Mouse (Mus musculus) ovary, postnatal 36 days (tissue): ENCODE measurements around the gene Atf6.

Source experiments
- DNase-seq: peaks from one replicate; pipeline ENCODE4 v3.0.0; 2022; ENCODE audit warnings: low spot score, mixed read lengths

Gene Atf6

DNA sequence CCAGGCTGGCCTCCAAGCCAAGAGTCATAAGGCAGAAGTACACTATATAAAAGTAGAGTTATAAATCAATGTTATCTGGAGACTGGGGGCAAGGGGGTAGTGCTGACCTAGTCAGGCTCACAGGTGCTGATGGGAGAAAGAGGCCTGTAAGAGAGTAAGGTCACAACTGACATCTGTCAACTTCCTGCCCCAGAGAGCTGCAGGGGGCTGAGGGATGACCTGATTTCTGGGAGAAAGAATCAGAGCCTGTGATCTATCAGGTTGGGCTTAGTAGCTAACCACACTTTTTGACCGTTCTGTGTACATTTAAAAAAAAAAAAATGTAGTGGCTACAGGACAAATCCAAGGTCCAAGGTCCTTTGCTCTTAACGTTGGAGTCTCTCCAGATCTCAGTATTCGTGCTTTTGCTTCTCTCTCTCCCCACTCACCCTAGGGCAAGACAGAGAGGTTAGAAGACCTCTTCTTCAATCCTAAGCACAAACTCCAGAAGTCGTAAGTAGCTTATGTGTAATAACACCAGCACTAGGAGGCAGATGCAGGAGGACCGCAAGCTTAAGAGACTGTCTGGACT, 15.4 kb upstream of the Atf6 start:
- DNase-seq, result no peak

DNA sequence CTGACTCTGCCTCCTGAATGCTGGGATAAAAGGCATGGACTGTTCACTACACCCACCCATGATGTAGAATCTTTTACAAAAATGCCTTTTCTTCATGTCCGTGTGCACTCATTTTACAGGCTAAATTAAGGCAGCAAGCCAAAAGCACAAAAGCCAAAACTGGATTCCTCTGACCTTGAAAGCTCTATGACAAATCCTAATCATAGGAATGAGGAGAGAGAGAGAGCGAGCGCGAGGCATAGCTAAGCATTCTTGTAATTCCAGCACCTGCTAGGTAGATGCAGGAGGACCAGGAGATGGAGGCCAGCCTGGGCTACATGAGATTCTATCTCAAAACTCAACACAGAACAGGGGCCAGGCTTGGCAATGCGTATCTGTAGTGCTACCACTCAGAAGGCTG, 9.3 kb upstream of the Atf6 start:
- DNase-seq, result no peak

DNA sequence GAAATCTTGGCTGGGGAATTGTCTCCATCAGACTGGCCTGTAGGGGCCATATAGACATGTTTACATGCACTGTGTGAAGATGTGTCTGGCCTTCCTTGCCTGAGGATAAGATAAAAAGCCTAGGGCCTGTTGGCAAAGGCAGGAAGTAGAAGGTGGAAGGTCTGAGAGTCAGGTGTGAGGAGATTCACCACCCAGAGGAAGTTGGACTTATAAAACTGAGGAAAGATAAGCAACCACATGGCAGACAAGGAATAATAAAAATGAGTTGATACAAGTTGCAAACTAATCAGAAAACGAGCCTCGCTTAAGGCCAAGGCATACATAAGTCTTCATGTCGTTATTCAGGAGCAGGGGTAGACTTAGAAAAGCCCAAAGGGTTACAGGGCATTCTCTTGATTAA, 8.1 kb upstream of the Atf6 start:
- DNase-seq, result no peak

DNA sequence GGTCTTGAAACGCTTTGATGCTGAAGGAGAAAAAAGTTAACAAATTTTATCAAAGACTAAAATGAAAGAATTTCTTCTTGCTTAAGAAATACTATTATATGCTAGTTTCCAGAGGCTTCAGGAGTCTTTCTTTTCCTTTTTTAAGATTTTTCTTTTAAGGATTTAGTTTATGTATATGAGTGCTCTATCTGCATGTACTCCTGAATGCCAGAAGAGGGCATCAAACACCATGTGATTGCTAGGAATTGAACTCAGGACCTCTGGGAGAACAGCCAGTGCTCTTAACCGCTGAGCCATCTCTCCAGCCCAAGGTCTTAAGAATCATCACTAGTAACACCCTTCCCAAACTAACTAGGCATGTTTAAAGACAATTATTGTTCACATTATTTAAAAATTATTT, 4.4 kb upstream of the Atf6 start:
- DNase-seq, result no peak

DNA sequence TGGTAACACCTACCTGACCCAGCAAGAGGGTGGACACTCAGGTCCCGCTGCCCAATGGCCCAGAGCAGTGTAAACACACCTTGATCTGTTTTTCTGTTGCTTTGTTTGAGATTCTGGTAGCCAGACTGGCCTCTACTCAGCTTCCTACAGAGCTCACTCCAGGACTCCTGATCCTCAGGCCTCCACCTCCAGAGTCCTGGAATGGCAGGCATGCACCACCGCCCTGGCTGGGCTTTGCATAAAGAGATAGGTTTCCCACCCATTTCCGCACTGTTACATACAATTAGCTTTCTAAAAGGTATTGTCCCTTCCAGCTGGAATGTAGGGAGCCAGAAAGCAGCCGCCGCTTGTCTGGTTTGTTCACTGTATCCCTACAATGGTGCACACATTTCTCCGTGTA, 3.8 kb upstream of the Atf6 start:
- no peak for DNase-seq

DNA sequence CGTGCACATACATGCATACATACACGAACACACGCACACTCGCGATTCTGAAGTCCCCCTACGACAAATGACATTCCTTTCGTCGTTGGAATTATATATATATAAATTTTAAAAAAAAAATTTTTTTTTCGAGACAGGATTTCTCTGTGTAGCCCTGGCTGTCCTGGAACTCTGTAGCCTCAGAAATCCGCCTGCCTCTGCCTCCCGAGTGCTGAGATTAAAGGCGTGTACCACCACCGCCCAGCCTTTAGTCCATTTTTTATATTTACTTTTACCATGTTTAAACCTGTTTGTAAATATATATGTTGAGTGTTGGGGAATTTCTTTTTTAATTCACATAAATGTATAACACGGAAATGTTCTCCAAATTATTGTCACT, 1.3 kb upstream of the Atf6 start:
- no peak for DNase-seq

DNA sequence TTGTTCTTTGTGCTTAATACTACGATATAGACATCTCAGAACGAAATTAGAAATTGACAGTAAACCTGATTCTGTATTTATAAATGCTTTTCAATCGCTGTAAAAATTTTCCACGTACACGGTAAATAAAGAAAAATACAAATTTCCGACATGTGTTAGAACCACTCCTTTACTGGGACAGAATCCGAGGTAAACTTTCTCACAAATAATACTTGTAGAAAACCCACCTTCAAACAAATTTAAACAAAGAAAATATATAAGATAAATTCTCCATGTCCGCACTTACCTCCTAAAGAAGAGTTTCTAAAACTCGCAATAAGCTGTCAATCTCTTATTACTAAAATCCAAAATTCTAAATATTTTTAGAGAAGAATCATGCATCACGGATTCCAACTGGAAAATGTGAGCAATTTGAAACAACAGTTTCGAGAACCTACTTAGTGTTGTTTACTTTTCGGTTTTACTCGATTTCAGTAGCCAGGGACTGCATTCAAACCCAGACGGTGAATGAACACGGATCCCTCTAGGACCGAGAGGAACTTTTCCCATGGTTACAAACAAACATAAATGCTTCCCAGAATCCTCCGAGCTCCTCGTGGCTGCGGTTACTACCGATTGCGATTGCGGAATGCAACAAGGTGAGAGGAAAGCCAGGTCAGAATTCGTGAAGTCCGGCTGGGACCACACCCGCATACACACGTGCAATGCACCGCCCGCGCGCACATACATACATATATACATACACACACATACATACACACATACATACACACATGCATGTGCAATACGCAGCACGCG, 735 bp upstream of the Atf6 start:
- peak; percentile 46 for DNase-seq

DNA sequence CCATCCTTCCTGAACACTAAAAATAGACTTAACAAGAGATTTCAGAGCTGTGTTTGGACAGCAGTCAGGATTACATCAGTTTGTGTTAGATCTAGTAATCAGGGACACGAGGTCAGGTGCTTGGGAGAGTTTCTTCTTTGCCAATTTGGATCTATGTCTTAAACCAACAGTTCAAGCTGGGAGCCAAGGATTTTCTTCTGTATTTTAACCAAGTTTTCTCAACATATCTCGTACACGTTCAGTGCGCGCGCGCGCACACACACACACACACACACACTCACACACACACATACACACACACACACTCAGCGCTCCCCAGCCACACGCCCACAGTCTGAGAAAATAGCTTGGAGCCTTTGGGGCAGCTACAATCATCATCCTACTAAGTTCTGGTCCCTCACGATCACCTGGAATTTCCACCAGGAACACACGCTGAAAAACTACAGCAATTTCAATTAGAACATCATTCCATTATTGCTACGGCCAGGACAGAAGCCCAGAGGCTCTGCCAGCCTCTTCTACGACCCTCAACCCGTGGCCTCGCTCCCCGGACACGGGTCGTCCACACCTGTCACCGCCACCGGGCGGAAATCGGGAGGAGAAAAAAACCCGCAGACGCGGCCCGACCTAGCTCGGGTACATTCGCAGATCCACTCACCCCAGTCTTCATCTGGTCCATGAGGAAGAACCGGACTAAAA, 430 bp downstream of the Atf6 start:
- no peak for DNase-seq

DNA sequence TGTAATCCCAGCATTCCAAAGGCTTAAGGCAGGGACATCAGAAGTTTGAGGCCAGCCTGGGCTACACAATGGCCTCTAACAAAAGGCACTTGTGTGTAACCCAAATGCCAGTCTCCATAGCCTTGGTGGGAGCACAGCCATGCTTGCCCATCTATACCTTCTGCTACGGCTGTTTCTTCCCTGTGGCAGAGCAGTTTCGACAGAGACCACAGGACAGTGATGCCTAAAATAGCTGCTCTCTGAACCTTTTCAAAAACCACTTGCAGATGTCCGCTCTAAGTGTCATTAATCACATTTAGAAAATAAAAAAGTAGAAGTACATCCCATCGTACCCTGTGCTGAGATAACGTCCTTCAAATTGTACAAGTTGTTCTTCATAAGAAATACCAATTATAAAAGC, 2.2 kb downstream of the Atf6 start:
- no peak for DNase-seq

DNA sequence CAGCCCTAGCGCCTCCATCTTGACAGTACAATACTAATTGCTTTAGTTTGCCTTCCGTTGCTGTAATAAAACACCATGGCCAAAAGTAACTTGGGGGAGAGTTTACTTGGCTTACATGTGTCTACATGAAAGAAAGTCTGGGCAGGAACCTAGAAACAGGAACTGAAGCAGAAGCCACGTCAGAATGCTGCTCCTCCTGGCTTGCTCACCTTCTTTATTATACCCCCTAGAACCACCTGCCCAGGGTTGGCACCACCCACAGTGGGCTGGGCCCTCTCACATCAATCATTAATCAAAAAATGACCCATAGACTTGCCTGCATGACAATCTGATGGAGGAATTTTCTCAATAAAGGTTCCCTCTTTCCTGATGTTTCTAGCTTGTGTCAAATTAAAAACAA, 2.8 kb downstream of the Atf6 start:
- DNase-seq, result no peak

DNA sequence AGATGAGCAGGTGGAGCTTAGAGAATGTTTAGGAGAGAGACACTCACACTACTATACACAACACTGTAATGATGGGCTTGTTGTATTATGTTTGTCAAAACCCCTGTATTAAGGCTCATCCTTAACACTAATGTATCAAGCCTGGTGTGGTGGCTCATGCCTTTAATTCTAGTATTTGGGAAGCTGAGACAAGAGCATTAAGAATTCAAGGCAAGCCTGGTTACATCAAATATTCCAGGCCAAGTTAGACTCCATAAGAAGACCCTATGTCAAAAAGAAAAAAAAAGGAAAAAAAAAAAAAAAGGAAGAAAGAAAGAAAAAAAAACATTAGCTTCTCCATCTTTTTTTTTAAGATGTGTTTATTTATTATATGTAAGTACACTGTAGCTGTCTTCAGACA, 3.3 kb downstream of the Atf6 start:
- DNase-seq, result no peak

DNA sequence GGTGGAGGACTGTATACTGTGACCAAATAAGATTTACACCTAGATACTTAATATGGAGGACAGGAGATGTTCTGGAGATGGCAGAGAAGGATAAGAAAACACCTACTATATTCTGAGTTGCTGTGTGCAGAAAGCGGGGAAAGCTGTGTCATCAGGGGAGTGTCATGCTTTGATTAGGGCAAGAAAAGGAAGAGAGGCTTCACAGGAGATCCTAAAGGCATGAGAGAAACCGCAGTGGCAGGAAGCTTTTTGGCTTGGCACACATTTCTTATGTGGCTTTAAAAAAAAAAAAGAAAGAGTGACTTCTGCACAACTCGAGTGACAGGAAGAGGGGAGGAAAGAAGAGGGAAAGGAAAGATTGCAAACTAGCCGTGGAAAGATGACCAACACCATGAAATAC, 4.5 kb downstream of the Atf6 start:
- no peak for DNase-seq

DNA sequence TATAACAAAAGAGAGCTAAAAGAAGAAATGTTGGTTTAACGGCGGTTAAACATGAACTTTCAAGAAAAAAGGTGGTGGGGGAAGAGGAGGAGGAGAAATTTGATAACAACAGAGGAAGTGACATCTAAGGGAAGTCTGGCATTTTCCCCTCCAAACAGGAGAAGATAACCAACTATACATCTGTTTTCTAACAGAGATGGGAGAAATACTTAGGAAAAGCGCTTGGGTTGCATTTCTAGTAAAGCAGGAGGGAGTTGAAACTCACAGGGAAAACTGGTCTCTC, 5.2 kb downstream of the Atf6 start:
- no peak for DNase-seq

DNA sequence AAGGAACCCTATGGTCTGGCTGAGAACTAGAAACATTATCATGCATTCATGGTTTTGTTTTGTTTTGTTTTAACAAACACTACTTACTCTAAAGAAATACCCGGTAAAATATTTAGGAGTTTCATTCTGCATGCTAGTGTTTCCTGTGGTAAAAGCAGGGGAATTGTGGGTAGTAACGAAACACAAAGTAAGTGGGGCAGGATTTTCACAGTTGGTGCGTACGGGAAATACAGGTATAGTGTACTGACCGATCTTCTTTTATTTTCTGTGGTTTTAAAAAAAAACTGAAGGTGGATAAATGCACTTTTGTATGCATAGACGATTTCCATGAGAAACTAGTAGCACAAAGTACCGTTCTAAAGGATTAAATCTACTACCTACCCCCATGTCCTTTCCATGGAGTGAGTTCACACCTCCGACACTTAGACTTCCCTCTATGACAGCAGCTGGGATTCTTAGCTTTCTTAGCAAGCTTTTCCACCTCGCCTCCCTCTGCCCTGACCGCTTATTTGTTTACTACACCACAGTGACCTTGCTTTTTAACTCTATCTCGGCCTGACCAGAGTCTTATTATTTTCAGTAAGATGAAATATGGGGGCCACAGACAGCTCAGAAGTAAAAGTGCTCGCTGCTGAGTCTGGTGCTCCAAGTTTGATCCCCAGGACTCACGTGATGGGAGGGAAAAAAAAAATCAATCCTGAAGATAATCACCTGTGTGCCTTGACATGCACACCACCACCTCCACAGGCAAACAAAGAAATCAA, 5.7 kb downstream of the Atf6 start:
- no peak for DNase-seq

DNA sequence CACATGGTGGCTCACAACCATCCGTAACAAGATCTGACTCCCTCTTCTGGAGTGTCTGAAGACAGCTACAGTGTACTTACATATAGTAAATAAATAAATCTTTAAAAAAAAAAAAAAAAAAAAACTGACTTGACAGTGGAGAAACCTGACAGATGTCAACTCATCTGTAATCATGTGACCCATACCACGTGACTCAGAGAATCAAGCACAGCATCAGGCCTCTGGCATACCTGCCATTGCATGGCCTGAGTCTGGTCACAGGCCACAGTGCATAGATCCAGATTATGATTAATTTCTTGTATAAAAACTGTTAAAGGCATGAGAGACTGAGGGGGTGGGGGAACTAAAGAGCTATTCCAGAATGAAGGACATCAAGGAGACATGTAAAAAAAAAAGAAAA, 8.7 kb downstream of the Atf6 start:
- DNase-seq, result no peak

DNA sequence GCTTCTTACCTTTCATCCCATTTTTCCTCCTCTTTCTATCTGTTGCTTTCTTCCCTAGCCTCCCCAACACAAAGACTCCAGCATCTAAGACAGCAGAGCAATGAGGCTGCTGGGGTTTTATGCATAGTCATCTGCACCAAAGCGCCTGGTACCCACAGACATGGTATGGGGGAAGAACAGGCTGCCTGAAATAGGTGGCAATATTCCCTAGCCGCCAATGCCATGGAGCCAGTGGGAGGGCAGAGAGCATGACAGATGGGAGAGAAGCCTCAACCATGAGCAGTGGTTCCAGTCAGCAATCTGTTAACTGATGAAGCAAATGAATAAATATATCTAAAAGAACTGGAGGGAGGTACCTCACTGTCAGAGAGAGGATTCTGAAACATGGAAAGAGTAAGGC, 10.2 kb downstream of the Atf6 start:
- no peak for DNase-seq

DNA sequence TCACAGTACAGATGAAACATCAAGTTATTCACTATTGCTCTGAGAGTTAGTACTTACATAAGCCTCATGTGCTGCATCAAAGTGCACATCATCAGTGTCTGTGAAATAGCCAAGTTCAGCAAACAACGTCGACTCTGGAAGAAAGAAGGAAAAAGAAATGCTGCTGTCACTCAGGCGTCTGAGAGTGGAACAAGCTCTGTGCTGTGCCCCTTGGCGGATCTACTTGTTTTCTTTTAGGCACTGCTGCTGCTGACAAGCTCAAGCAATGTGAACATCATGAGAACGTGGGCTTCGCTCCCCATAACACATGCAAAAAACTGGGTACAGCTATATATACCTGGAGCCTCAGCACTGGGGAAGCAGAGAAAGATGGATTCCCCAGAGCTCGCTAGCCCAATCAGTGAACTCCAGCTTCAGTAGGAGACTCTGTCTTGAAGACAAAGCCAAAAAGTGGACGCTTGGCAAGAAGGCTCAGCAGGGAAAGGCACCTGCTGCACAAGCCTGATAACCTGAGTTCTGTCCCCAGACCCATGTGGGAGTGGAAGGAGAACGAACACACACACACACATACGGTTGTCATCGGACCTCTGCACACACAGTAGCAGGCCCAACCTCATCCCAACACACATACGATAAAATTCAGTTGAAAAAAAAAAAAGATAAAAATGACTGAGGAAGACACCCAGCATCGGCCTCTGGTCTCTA, 12.4 kb downstream of the Atf6 start:
- DNase-seq, result no peak

DNA sequence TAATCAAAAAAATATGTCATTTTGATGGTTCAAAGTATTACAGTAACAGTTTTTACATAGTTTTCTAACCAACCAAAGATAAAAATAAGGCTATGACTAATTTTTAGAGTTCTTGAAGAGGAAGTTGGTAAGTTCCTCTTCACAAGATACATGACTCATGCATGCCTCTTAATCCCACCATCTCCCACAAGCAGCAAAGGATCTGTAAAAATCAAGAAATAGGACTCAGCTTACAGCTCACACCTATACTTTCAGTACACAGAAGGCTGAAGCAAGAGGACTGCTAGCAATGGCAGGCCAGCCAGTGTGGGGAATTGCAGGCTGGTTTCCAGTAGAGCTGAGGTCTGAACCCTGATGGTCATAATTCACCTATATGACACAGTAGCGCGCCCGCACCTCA, 14.0 kb downstream of the Atf6 start:
- DNase-seq, result no peak

DNA sequence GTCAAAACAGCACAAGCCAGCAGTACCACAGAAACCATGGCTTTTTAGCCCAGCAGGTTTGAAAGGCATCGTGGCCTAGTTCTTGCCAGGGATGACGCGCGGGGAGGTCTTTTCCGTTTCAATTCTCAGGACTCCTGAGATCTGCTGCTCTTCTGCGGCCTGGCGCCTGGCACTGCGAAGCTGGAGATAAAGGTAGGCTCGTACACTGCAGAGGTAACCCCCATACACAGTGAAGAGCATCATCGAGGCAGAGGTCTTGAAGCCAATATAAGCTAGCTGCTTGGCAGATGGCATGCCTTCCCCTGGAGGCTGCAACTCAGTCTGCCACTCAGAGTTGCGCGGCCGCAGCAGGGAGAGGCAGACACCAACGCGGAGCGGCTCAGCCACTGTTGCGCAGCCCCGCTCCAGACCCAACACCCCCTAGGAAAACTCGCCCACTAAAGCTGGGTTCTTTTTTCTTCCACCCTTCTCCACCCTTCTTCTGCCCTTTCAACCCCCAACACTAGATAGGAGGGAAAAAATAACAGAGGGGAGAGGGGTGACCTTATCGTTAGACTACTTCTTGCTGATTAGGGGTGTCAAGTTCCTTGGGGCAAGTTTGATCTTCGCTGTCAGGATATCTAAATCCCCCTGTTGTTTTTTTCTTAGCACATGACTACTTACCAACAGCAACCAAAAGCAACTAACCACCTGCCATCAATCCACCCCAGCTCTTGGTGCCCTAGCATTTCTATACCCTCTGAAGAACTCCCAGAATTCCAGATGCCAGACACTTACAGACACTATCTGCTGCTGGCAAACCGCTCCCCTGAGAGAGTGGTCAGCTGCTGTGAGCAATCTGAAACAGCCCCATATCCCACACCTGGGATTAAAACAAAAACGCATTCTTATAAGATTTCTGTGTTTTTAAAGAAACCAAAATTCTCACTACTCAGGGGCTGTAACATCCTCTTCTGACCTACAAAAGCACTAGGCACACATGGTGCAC, 16.6 kb downstream of the Atf6 start:
- no peak for DNase-seq

DNA sequence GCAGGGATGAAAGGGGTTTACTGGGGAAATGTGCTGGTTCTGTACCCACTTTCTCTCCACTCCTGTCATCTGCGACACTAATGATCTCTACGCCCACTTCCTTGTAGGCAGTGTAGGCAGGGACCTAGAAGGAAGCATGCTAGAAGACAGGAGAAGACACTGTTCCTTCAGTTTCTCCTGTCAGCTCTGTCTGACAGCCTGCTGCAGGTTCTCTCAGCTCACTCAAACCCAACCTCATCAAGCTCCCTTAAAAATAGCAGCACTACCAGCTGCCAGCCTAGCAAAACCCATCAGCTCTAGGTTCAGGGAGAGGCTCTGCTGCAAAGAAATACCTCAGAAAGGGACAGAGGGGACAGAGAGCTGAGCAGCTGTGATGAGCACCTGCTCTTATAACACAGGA, 17.6 kb downstream of the Atf6 start:
- DNase-seq, result no peak
